Mouse (Mus musculus): ENCODE results near the gene Depdc7. TPM values are rescaled to one million over a fixed set of nuclear protein-coding genes. Genes with fewer than 3 reads are reported as not detected.
A peak's percentile ranks its signal among the peaks of the same experiment; 100 is the strongest.

Depdc7 gene
- polyA plus RNA-seq, 1 experiment from 2014 or later: 9.8 TPM

DNA sequence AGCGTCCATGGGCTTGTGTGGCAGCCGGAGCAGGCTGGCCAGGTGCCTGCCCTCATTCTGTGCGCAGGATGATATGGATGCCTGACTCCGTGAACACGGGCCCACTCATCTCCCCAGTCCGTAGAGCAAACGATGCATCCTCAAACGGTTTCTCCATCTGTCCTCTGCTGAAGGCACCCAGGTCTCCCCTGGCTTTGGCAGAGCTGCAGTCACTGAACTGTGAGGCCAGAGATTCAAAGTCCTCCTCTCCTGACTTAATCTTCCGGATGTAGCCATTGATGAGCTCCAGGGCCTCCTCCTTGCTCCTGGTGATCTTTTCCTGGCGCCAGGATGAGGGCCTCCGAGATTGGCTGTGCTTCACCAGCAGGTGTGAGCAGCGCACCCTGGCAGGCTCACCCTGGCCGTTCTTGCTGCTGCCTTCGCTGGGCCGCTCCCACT, 28.4 kb downstream of the Depdc7 start:
- H3K4me2 ChIP-seq: no peak overlapping the region
- H3K9ac ChIP-seq: no peak overlapping the region
- DNase-seq (no peak), ATAC-seq (ENCODE audit: low read depth) (no peak)
- no peaks in the 10 kb centered on the region for H3K36me3 ChIP-seq
- H3K9me3 ChIP-seq (replicated peaks): no peaks in the 10 kb centered on the region
- H3K27ac ChIP-seq: no peak overlapping the region
- H3K27me3 ChIP-seq: peaks cover 45% of the 10 kb centered on the region
- H3K4me3 ChIP-seq (replicated peaks): no peak overlapping the region
- WGBS (ENCODE audit: insufficient replicate concordance): 59% methylated on average over 15 of the region's 15 CpGs
- H3K4me1 ChIP-seq (replicated peaks): peaks cover 11% of the 10 kb centered on the region

GRCm38 (mm10) chr2:104712486-104712809, 30.2 kb downstream of the Depdc7 start:
- ATAC-seq (ENCODE audit: low read depth) (no peak), DNase-seq (no peak)
- Histone ChIP-seq H3K4me3 (replicated peaks) (peak overlapping the region; percentile 68), H3K27me3 (peaks cover 45% of the 10 kb centered on the region), H3K27ac (no peak overlapping the region), H3K4me2 (peak overlapping the region; percentile 68), H3K36me3 (no peaks in the 10 kb centered on the region), H3K9me3 (replicated peaks) (no peaks in the 10 kb centered on the region), H3K9ac (peak overlapping the region; percentile 69), H3K4me1 (replicated peaks) (peaks cover 11% of the 10 kb centered on the region)
- 8% methylated on average over 7 of the region's 7 CpGs for WGBS (ENCODE audit: insufficient replicate concordance)

DNA sequence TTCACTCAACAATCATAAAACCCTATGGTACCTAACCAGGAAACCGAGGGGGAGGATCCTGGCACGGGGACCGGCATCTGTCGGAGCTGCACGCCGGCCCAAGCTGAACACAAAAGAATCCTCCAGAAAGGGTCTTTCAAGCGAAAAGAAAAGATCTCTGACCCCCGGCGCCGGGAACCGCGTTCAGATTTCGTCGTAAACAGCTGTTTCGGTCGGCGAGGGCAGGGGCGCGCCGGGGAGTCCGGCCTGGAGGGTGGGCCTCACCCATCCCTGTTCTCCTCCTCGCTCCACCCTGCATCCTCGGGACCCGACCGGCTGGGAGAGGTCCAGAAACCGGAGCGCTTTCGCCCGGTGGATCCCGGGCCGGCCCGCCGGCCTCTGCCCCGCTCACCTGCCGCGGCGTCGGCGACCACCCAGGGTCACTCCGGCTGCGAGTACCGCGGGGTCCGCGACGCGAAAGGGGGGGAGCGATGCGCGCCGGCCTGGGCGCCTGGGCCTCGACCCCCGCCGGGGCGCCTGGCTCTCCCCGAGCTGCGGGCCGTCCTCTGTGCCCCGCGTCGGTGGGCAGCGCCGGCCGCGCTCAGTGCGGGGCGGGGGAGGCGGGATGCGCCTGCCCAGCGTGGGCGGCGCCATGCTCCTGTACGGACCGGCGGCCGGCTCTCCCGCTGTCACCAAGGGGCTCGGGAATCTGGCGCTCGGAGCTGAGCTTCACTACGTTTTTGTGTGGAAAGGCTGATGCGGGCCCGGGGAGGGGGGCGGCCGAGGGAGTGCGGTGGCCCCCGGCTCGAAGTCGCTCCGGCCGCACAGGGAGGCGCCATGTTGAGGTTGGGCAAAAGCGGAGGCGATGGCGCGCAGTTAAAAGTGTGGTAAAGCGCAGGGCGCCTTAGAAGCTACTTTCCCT, 30.8 kb downstream of the Depdc7 start, which contains the start of gene Tcp11l1:
Tcp11l1 (minus strand) TSS at position 585 of the 901 bp plus-strand sequence.
- ATAC-seq (ENCODE audit: low read depth) (peak; percentile 70), DNase-seq (peak; percentile 19)
- under 1% methylated on average over 73 of the region's 99 CpGs for WGBS (ENCODE audit: insufficient replicate concordance)
- Histone ChIP-seq H3K4me1 (replicated peaks) (peaks cover 11% of the 10 kb centered on the region), H3K9me3 (replicated peaks) (no peaks in the 10 kb centered on the region), H3K4me3 (replicated peaks) (peak within 1 kb of the TSS; percentile 68), H3K9ac (peak within 1 kb of the TSS; percentile 69), H3K27ac (no peak within 1 kb of the TSS), H3K4me2 (peak within 1 kb of the TSS; percentile 68), H3K36me3 (no peaks in the 10 kb centered on the region), H3K27me3 (peaks cover 45% of the 10 kb centered on the region)

DNA sequence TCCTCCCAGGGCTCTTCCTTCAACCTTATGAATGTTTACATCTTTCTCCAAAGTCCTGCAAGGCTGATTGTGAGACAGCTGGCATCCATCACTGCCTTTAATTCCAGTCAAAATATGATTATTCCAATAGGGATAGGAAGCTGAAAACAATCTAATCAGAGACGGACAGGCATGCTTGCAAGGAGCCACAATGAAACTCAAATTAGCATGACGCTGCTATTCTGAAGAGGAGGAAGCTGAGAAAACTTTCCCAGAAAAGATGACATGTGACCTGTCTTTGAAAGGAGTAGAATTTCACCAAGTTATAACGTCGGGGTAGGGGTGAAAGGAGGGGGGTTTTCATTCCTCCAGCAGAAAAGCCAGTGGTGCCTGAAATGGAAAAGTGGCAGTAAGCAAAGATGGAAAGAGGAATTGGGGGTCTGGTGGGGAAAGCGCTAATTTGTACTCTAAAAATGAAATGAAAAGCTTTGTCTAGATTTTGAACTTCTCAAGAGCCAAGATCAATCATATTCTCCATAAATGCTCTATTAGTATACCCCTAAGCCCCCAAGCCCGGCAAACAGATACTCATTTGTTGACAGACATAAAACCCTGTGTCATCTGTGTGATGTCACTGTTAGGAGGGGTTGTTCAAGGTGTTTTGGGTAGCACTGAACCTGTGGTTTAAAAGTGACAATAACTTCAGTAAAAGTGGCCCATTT, 31.9 kb downstream of the Depdc7 start:
- ATAC-seq (ENCODE audit: low read depth): no peak

GRCm38 (mm10) chr2:104709786-104710337, 32.8 kb downstream of the Depdc7 start:
- ATAC-seq (ENCODE audit: low read depth) (no peak), DNase-seq (no peak)
- H3K9me3 ChIP-seq (replicated peaks): no peaks in the 10 kb centered on the region
- WGBS (ENCODE audit: insufficient replicate concordance): 53% methylated on average over 6 of the region's 6 CpGs
- no peak overlapping the region for H3K4me2 ChIP-seq
- H3K36me3 ChIP-seq: no peaks in the 10 kb centered on the region
- H3K4me3 ChIP-seq (replicated peaks): no peak overlapping the region
- no peak overlapping the region for H3K9ac ChIP-seq
- peaks cover 45% of the 10 kb centered on the region for H3K27me3 ChIP-seq
- no peak overlapping the region for H3K27ac ChIP-seq
- H3K4me1 ChIP-seq (replicated peaks): peaks cover 11% of the 10 kb centered on the region

More for the DNA sequence above, 31.9 kb downstream of the Depdc7 start:
- Histone ChIP-seq H3K36me3 (no peaks in the 10 kb centered on the region), H3K4me1 (replicated peaks) (peaks cover 11% of the 10 kb centered on the region), H3K27ac (no peak overlapping the region), H3K9ac (no peak overlapping the region), H3K9me3 (replicated peaks) (no peaks in the 10 kb centered on the region), H3K27me3 (peaks cover 45% of the 10 kb centered on the region), H3K4me2 (peak overlapping the region; percentile 68), H3K4me3 (replicated peaks) (peak overlapping the region; percentile 68)
- 24% methylated on average over 6 of the region's 6 CpGs for WGBS (ENCODE audit: insufficient replicate concordance)
- DNase-seq: no peak

- no peak overlapping the region for H3K9ac ChIP-seq
- no peak for ATAC-seq (ENCODE audit: low read depth)
- H3K4me1 ChIP-seq (replicated peaks): 0 out of 2 replicates have a peak, but pooled peaks cover 4% of the 10 kb centered on the region
- no peak for DNase-seq
- H3K27ac ChIP-seq: no peak overlapping the region
- no peaks in the 10 kb centered on the region for H3K27me3 ChIP-seq
- H3K4me3 ChIP-seq (replicated peaks): no peak overlapping the region
- H3K9me3 ChIP-seq (replicated peaks): no peaks in the 10 kb centered on the region
- H3K36me3 ChIP-seq: no peaks in the 10 kb centered on the region
- 63% methylated on average over 3 of the region's 3 CpGs for WGBS (ENCODE audit: insufficient replicate concordance)
- H3K4me2 ChIP-seq: no peak overlapping the region
Observed at GRCm38 (mm10) chr2:104704355-104704754, 38.3 kb downstream of the Depdc7 start.

DNA sequence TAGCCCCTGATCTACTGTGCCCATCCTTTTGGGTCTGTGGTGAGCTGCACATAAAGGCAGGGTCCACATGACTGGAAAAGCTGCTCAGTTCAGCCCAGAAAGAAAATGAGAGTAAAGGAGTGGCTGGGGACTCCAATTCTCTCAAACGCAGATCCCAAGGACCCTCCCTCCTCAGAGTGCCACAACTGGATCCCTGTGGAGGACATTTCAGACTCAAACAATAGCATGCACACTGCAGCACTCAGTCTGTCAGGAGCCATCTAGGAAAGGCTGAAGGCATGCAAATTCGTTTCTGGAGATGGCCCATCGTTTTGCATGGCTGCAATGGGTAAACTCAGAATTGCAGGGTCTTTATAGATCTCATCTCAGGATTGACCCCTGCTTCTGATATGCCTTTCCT, 39.5 kb downstream of the Depdc7 start:
- no peak for ATAC-seq (ENCODE audit: low read depth)
- Histone ChIP-seq H3K4me1 (replicated peaks) (0 out of 2 replicates have a peak, but pooled peaks cover 4% of the 10 kb centered on the region), H3K4me3 (replicated peaks) (no peak overlapping the region), H3K9ac (no peak overlapping the region), H3K4me2 (no peak overlapping the region), H3K36me3 (no peaks in the 10 kb centered on the region), H3K27me3 (no peaks in the 10 kb centered on the region), H3K9me3 (replicated peaks) (no peaks in the 10 kb centered on the region), H3K27ac (no peak overlapping the region)
- DNase-seq: no peak
- 52% methylated on average over 3 of the region's 3 CpGs for WGBS (ENCODE audit: insufficient replicate concordance)

DNA sequence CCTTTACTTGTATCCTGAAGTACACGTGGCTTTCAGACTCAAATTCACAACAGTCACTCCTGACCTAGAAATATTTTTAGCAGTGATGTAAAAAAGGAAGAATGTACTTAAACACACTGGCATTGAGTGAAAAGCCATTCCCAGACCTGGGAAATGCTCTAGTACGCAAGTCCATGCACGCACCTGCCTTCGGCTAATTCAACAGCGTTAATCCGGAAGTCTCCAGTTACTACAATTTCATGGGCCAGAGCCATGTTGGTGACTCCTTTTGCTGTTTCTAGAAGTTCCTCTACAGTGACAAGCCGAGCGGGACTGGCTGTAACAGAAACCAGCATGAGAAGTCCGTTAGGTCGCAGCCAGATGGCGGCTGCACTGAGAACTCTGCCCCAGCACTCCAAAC, 43.0 kb downstream of the Depdc7 start:
- no peak for ATAC-seq (ENCODE audit: low read depth)
- Histone ChIP-seq H3K27ac (no peak overlapping the region), H3K4me3 (replicated peaks) (no peak overlapping the region), H3K36me3 (no peaks in the 10 kb centered on the region), H3K27me3 (no peaks in the 10 kb centered on the region), H3K9ac (no peak overlapping the region), H3K4me2 (no peak overlapping the region), H3K4me1 (replicated peaks) (0 out of 2 replicates have a peak, but pooled peaks cover 4% of the 10 kb centered on the region), H3K9me3 (replicated peaks) (no peaks in the 10 kb centered on the region)
- DNase-seq: no peak
- WGBS (ENCODE audit: insufficient replicate concordance): 78% methylated on average over 11 of the region's 11 CpGs

DNA sequence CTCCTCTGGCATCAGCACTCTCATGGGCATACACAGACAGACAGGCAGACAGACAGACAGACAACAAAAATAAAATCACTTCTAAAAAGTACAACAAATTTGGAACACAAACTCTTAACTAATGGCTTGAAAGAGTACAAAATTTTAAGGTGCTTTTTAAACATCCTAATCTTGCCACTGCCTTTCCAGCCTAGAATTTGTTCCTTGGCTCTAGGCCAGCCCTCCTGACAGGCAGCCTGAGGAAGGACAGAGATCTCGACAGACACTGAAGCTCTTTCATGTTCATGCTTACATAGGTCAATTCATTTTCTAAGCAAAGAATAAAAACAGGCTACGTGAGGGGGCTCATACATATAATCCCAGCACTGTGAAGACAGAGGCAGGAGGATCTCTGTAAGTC, 50.1 kb downstream of the Depdc7 start:
- WGBS (ENCODE audit: insufficient replicate concordance): 48% methylated on average over 2 of the region's 2 CpGs
- ATAC-seq (ENCODE audit: low read depth): no peak

DNA sequence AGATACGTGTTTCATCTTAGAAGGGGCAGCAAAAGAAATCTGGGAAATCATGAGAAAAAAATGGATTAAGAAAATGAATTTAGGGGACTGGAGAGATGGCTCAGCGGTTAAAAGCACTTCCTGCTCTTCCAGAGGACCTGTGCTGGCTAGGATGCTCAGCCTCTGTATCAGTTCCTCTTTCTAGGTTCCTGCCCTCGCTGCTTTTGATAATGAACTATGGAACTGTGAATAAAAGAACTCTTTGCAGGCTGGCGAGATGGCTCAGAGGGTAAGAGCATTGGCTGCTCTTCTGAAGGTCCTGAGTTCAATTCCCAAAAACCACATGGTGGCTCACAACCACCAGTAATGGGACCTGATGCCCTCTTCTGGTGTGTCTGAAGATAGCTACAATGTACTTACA, 52.0 kb downstream of the Depdc7 start:
- Histone ChIP-seq H3K9me3 (replicated peaks) (no peaks in the 10 kb centered on the region), H3K4me2 (no peak overlapping the region), H3K36me3 (no peaks in the 10 kb centered on the region), H3K4me1 (replicated peaks) (peaks cover 9% of the 10 kb centered on the region), H3K27ac (no peak overlapping the region), H3K9ac (no peak overlapping the region), H3K27me3 (no peaks in the 10 kb centered on the region), H3K4me3 (replicated peaks) (no peak overlapping the region)
- no peak for DNase-seq
- no peak for ATAC-seq (ENCODE audit: low read depth)
- WGBS (ENCODE audit: insufficient replicate concordance): 29% methylated on average over 4 of the region's 4 CpGs

More for the DNA sequence above, 50.1 kb downstream of the Depdc7 start:
- Histone ChIP-seq H3K9ac (no peak overlapping the region), H3K27ac (no peak overlapping the region), H3K4me2 (no peak overlapping the region), H3K9me3 (replicated peaks) (no peaks in the 10 kb centered on the region), H3K36me3 (no peaks in the 10 kb centered on the region), H3K27me3 (no peaks in the 10 kb centered on the region), H3K4me3 (replicated peaks) (no peak overlapping the region), H3K4me1 (replicated peaks) (0 out of 2 replicates have a peak, but pooled peaks cover 6% of the 10 kb centered on the region)
- no peak for DNase-seq

GRCm38 (mm10) chr2:104688724-104689123, 54.0 kb downstream of the Depdc7 start:
- H3K4me1 ChIP-seq (replicated peaks): peaks cover 12% of the 10 kb centered on the region
- ATAC-seq (ENCODE audit: low read depth) (no peak), DNase-seq (no peak)
- H3K27ac ChIP-seq: peak overlapping the region; percentile 41; the same call in 1 of the 2 replicates
- H3K36me3 ChIP-seq: no peaks in the 10 kb centered on the region
- H3K4me3 ChIP-seq (replicated peaks): no peak overlapping the region
- H3K4me2 ChIP-seq: no peak overlapping the region
- H3K27me3 ChIP-seq: no peaks in the 10 kb centered on the region
- H3K9ac ChIP-seq: no peak overlapping the region
- WGBS (ENCODE audit: insufficient replicate concordance): 69% methylated on average over 8 of the region's 8 CpGs
- no peaks in the 10 kb centered on the region for H3K9me3 ChIP-seq (replicated peaks)

All from liver, embryonic 13.5 days (tissue).